Mouse (Mus musculus): ENCODE data around the gene Lrrc4.

- TF ChIP-seq CTCF (IDR thresholded peaks at IDR 0.05; ENCODE audit: extremely low read depth, insufficient read depth, low read length) = no peak
- TF ChIP-seq POLR2A (IDR thresholded peaks at IDR 0.05; ENCODE audit: extremely low read depth, insufficient read depth, low read length) = no peak
Measured at GRCm38 (mm10) chr6:28845610-28846009, 14.1 kb upstream of the Lrrc4 start.

Data from cortical plate, adult 2 months (tissue).